Mouse (Mus musculus) embryonic facial prominence, embryonic 11.5 days (tissue): ENCODE data around the gene Ccdc106. TPM values are rescaled to one million over a fixed set of nuclear protein-coding genes. Genes with fewer than 3 reads are reported as not detected.
A peak's percentile ranks its signal among the peaks of the same experiment; 100 is the strongest.

Source experiments
- ATAC-seq: fragments of 200-750 bp; cut with Nextera tagmentation; replicated peaks from 2 replicates; pipeline ENCODE4 v1.8.0; 2017; ENCODE audit warnings: low read depth; ENCODE audit not compliant: insufficient number of reproducible peaks, low FRiP score, low TSS enrichment
- DNase-seq: peaks from one replicate; pipeline ENCODE4 v3.0.0-alpha.2; 2015; ENCODE audit warnings: low spot score
- H3K27ac ChIP-seq: fragments of 300-500 bp; sonication (generic); replicated peaks from 2 replicates; pipeline ENCODE4 v1.5.1; 2014; ENCODE audit warnings: mild to moderate bottlenecking, low read depth, low read length, control low read depth
- H3K27me3 ChIP-seq: fragments of 300-500 bp; sonication (generic); 2 replicates; pipeline ENCODE4 v1.6.1; 2014; ENCODE audit warnings: mild to moderate bottlenecking, low read length, moderate library complexity, mixed read lengths; ENCODE audit not compliant: control insufficient read depth, insufficient read depth
- H3K36me3 ChIP-seq: fragments of 300-500 bp; sonication (generic); replicated peaks from 2 replicates; pipeline ENCODE4 v1.6.1; 2014; ENCODE audit warnings: low read depth, mild to moderate bottlenecking, low read length, moderate library complexity, mixed read lengths; ENCODE audit not compliant: control insufficient read depth, insufficient read depth
- H3K4me1 ChIP-seq: fragments of 300-500 bp; sonication (generic); 2 replicates; pipeline ENCODE4 v1.6.1; 2014; ENCODE audit warnings: low read length, mixed read lengths; ENCODE audit not compliant: control insufficient read depth, insufficient read depth
- H3K4me2 ChIP-seq: fragments of 300-500 bp; sonication (generic); 2 replicates; pipeline ENCODE4 v1.6.1; 2014; ENCODE audit warnings: low read depth, mild to moderate bottlenecking, control low read depth, low read length, moderate library complexity
- H3K4me3 ChIP-seq: fragments of 300-500 bp; sonication (generic); 2 replicates; pipeline ENCODE4 v1.5.1; 2014; ENCODE audit warnings: low read depth, low read length, control low read depth
- H3K9ac ChIP-seq: fragments of 300-500 bp; sonication (generic); replicated peaks from 2 replicates; pipeline ENCODE4 v1.6.1; 2014; ENCODE audit warnings: mild to moderate bottlenecking, control low read depth, low read length
- H3K9me3 ChIP-seq: fragments of 300-500 bp; sonication (generic); replicated peaks from 2 replicates; pipeline ENCODE4 v1.6.1; 2016; ENCODE audit warnings: mild to moderate bottlenecking, low read length, inconsistent platforms, mixed read lengths; ENCODE audit not compliant: control insufficient read depth
- WGBS: fragments of 180-500 bp; shearing (Covaris S2); extraction: QIAGEN DNeasy Blood & Tissue Kit; methylation state at CpG from one replicate; pipeline ENCODE4 v1.1.7; 2014; 5-methylcytosine and 5-hydroxymethylcytosine counted together
- polyA plus RNA-seq: library from polyadenylated mRNA; unstranded; fragments of >200 nt; fragmentation: Nextera tagmentation; extraction: Ambion mirVana; gene quantifications from 2 replicates; pipeline ENCODE4 v1.2.1, GENCODE M21; 2014

Ccdc106 gene
- 14.9 and 15.1 TPM in 2 replicates for polyA plus RNA-seq

- WGBS, result under 1% methylated on average over 49 of the region's 49 CpGs
- ATAC-seq, result peak; percentile 88
- H3K27ac ChIP-seq, result peak within 1 kb of the TSS; percentile 94
- H3K4me1 ChIP-seq, result no peaks in the 10 kb centered on the region
- H3K9me3 ChIP-seq, result no peaks in the 10 kb centered on the region
- peak within 1 kb of the TSS; percentile 81 for H3K4me3 ChIP-seq
- peak within 1 kb of the TSS; percentile 96 for H3K9ac ChIP-seq
- peaks cover 3% of the 10 kb centered on the region for H3K36me3 ChIP-seq
- H3K4me2 ChIP-seq, result peak within 1 kb of the TSS; percentile 73
- peak; percentile 99 for DNase-seq
- H3K27me3 ChIP-seq, result no peaks in the 10 kb centered on the region
These were observed at the start of gene Ccdc106, which contains the start of gene Zfp865 for GRCm38 (mm10) chr7:5020000-5020681. Gene Ccdc106 (plus strand): TSS chr7:5020553. Gene Zfp865 (plus strand): TSS chr7:5020376.

DNA sequence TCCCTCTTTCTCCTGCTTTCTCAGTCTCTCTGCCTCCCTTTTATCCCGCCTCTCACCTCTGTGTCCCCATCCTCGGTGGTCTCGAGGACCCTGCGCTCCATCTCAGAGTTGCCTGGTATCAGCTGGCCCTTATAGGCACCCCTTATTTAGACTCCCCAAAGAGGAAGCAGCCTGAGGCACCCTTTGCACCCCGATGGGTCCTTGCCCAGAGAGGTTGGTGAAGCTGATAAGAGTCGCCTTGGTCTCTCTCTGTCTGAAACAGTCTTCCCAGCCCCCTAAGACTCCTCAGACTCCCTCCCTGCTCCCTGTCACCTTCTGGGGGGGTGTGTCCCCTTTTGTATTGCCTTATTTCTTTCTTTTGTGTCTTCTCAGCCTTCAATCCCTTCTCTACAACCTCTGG lies 49.3 kb upstream of the Ccdc106 start, which contains the start of gene Sbk3:
TSS of gene Sbk3 (minus strand) at position 101 of the 400 bp plus-strand sequence.
- Histone ChIP-seq H3K27ac (no peak within 1 kb of the TSS), H3K9me3 (no peaks in the 10 kb centered on the region), H3K4me2 (no peak within 1 kb of the TSS), H3K4me1 (no peaks in the 10 kb centered on the region), H3K36me3 (no peaks in the 10 kb centered on the region), H3K9ac (no peak within 1 kb of the TSS), H3K27me3 (no peaks in the 10 kb centered on the region), H3K4me3 (no peak within 1 kb of the TSS)
- ATAC-seq (no peak), DNase-seq (no peak)
- WGBS, result 49% methylated on average over 6 of the region's 6 CpGs

DNA sequence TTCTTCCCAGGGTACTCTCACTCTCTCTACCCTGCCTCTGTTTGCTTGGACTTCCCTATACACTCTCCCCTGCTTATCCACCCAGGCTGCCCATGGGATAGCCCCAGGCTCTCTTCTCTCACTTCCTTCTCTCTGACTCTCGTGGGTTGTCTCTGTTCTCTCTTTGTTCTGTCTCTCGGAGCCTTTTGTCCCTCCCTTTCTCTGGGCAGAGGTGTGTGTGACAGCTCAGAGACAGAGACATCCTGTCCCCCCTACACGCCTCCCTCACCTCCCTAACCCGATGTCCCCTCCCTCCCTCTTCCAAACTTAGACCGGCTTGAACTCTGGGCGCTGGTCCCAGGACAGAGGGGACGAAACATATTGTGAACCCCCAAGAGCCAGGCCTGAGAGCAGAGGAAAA lies 48.6 kb upstream of the Ccdc106 start:
- H3K4me2 ChIP-seq, result no peak overlapping the region

DNA sequence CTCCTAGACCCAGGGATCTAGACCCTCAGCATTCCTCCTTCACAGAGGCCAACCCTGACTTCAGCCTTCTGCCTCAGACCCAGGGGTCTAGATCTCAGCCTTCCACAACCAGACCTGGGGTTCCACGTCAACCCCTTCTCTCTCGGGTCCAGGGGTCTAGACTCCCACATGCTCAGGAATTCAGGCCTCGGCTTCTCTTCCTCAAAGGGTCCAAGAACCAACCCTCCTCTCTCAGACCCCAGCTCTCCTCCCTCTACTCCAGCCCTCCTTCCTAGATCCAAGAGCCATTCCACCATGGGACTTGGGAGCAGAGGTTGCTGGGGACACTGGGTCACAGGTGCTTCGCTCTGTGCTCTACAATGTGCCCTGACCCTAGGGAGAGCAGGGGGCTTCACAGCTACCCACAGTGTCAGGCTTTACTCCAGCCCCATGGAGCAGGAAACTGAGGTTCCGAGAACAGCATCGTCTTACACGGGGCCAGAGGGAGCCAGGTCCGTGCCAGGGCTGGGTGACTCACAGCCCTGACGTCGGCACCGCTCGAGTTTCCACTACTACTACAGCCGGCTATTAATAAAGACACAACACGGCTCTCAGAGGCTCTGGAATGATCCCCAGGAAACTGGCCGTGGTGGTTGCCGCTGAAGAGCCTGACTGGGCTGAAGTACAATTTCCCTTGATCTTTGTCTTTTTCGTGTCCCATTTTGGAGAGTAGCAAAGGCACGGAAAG lies 47.9 kb upstream of the Ccdc106 start:
- DNase-seq (no peak), ATAC-seq (no peak)
- Histone ChIP-seq H3K4me2 (no peak overlapping the region), H3K4me1 (no peaks in the 10 kb centered on the region), H3K4me3 (no peak overlapping the region), H3K36me3 (no peaks in the 10 kb centered on the region), H3K9ac (0 out of 2 replicates have a peak overlapping the region, but pooled peaks have one; percentile 2), H3K9me3 (no peaks in the 10 kb centered on the region), H3K27ac (no peak overlapping the region), H3K27me3 (no peaks in the 10 kb centered on the region)
- WGBS, result 70% methylated on average over 18 of the region's 18 CpGs

More for the DNA sequence above, 48.6 kb upstream of the Ccdc106 start:
- Histone ChIP-seq H3K36me3 (no peaks in the 10 kb centered on the region), H3K4me3 (no peak overlapping the region), H3K9ac (no peak overlapping the region), H3K27ac (no peak overlapping the region), H3K9me3 (no peaks in the 10 kb centered on the region), H3K4me1 (no peaks in the 10 kb centered on the region), H3K27me3 (no peaks in the 10 kb centered on the region)
- ATAC-seq, result no peak
- WGBS, result 23% methylated on average over 7 of the region's 7 CpGs
- no peak for DNase-seq

DNA sequence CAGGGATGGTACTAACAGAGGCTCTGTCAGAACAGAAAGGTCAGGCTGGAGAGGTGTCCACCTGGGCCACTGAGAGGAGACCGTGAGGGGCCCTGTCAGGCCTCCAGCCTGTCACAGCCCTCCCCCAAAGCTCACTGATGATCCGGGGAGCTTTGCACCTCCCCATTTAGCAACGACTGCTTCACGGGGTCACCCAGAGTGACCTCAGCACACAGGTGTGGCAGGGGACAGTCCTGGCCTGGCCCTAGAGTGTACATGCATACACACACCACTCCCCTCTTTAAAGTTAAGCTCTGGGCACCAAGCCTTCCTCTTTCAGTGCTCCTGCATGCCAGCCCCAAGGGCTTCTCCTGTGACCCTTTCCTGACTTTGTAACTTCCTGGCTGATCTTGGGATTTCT lies 44.9 kb upstream of the Ccdc106 start:
- H3K36me3 ChIP-seq, result no peaks in the 10 kb centered on the region
- no peak for ATAC-seq
- 51% methylated on average over 4 of the region's 4 CpGs for WGBS

DNA sequence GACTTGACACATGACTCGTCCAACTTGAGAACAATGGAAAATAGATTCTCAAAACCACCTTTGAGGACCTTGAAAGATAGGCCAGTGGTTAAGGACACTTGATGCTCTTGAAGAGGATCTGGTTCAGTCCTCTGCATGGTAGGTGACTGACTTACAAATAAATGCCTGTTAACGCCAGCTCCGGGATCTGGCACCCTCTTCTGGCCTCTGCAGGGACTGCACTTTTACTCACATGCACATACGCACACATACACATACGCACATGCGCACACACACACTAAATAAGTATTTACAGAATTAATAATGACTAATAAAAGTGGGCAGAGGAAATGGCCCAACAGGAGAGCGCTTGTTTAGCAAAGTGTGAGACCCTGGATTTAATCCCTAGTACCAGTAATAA lies 43.5 kb upstream of the Ccdc106 start:
- WGBS, result 88% methylated on average over 7 of the region's 7 CpGs

More for the DNA sequence above, 44.9 kb upstream of the Ccdc106 start:
- H3K4me1 ChIP-seq, result no peaks in the 10 kb centered on the region
- no peak overlapping the region for H3K9ac ChIP-seq
- no peak overlapping the region for H3K27ac ChIP-seq
- no peaks in the 10 kb centered on the region for H3K9me3 ChIP-seq
- H3K4me3 ChIP-seq, result no peak overlapping the region
- no peak overlapping the region for H3K4me2 ChIP-seq
- DNase-seq, result no peak
- H3K27me3 ChIP-seq, result no peaks in the 10 kb centered on the region

GRCm38 (mm10) chr7:4988250-4988649 lies 32.1 kb upstream of the Ccdc106 start:
- H3K4me2 ChIP-seq, result no peak overlapping the region
- H3K9ac ChIP-seq, result no peak overlapping the region
- no peak for ATAC-seq
- no peak for DNase-seq
- no peaks in the 10 kb centered on the region for H3K4me1 ChIP-seq
- H3K27me3 ChIP-seq, result peaks cover 7% of the 10 kb centered on the region
- H3K36me3 ChIP-seq, result no peaks in the 10 kb centered on the region; the same call in 1 of the 2 replicates
- H3K4me3 ChIP-seq, result no peak overlapping the region
- 65% methylated on average over 2 of the region's 2 CpGs for WGBS
- no peaks in the 10 kb centered on the region for H3K9me3 ChIP-seq
- no peak overlapping the region for H3K27ac ChIP-seq

More for the DNA sequence above, 43.5 kb upstream of the Ccdc106 start:
- ATAC-seq (no peak), DNase-seq (no peak)
- no peaks in the 10 kb centered on the region for H3K9me3 ChIP-seq
- H3K27me3 ChIP-seq, result no peaks in the 10 kb centered on the region
- H3K9ac ChIP-seq, result no peak overlapping the region
- H3K4me1 ChIP-seq, result no peaks in the 10 kb centered on the region
- no peaks in the 10 kb centered on the region for H3K36me3 ChIP-seq
- no peak overlapping the region for H3K27ac ChIP-seq
- no peak overlapping the region for H3K4me2 ChIP-seq
- H3K4me3 ChIP-seq, result no peak overlapping the region
